Mouse (Mus musculus): ENCODE data around the gene Zswim3. TPM values are rescaled to one million over a fixed set of nuclear protein-coding genes. Genes with fewer than 3 reads are reported as not detected.
A peak's percentile ranks its signal among the peaks of the same experiment; 100 is the strongest.
"Not testable (repeated sequence)": the region's sequence is repeated elsewhere in the genome, so short reads cannot be mapped to it uniquely, and the experiment has no call there.

Gene Zswim3
- polyA plus RNA-seq, 1 experiment from 2014 or later = 13.0 TPM

- no peaks in the 10 kb centered on the region for H3K4me1 ChIP-seq (ENCODE audit: control insufficient read depth, insufficient read depth, low read length)
- peaks cover 66% of the 10 kb centered on the region for H3K36me3 ChIP-seq (ENCODE audit: control insufficient read depth, insufficient read depth, low read length)
- H3K9ac ChIP-seq (ENCODE audit: low read length) = no peak overlapping the region
- H3K27ac ChIP-seq (ENCODE audit: low read depth, low read length) = no peak overlapping the region
- ATAC-seq (peak; percentile 38), DNase-seq (ENCODE audit: low spot score) (peak; percentile 94)
- H3K4me3 ChIP-seq (ENCODE audit: low read depth, low read length) = no peak overlapping the region
- WGBS = 25% methylated on average over 5 of the region's 5 CpGs
- no peak overlapping the region for H3K4me2 ChIP-seq (ENCODE audit: low read length)
- H3K27me3 ChIP-seq (replicated peaks; ENCODE audit: control insufficient read depth, insufficient read depth, low read length) = no peaks in the 10 kb centered on the region
- H3K9me3 ChIP-seq (replicated peaks; ENCODE audit: control insufficient read depth, low read length) = no peaks in the 10 kb centered on the region
These were observed 10.6 kb upstream of the Zswim3 start for GRCm38 (mm10) chr2:164794293-164794692.

DNA sequence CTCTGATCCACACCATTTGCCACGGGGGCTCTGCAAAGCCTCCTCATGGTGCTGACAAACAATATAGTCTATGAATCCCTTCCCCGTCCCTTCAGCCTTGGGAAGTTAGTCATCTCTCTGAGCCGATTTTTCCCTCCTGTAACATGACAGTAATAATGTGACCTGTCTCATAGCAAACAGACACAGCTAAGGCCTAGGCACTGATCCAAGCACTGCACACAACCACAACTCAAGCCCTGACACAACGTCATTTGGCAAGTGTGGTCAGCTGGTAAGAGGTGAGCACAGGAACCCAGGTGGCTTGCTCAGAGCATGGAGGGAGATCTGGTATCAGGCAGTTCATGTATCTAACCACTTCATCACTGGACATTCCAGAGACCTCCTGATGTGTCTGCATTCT lies 9.0 kb upstream of the Zswim3 start:
- WGBS = 88% methylated on average over 4 of the region's 4 CpGs

DNA sequence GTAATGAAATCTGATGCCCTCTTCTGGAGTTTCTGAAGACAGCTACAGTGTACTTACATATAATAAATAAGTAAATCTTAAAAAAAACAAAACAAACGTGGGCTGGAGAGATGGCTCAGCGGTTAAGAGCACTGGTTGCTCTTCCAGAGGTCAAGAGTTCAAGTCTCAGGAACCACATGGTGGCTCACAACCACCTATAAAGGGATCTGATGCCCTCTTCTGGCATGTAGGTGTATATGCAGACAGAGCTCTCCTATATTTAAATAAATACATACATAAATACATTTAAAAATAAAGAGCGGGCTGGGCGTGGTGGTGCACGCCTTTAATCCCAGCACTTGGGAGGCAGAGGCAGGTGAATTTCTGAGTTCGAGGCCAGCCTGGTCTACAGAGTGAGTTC lies 6.3 kb upstream of the Zswim3 start:
- not testable (repeated sequence) for H3K4me2 ChIP-seq (ENCODE audit: low read length); H3K27me3 ChIP-seq (replicated peaks; ENCODE audit: control insufficient read depth, insufficient read depth, low read length); H3K27ac ChIP-seq (ENCODE audit: low read depth, low read length); H3K4me1 ChIP-seq (ENCODE audit: control insufficient read depth, insufficient read depth, low read length); H3K4me3 ChIP-seq (ENCODE audit: low read depth, low read length); ATAC-seq; H3K9ac ChIP-seq (ENCODE audit: low read length); H3K9me3 ChIP-seq (replicated peaks; ENCODE audit: control insufficient read depth, low read length)
- WGBS = 82% methylated on average over 6 of the region's 6 CpGs
- peak; percentile 28 for DNase-seq (ENCODE audit: low spot score)
- H3K36me3 ChIP-seq (ENCODE audit: control insufficient read depth, insufficient read depth, low read length) = peaks cover 56% of the 10 kb centered on the region

More for the DNA sequence above, 9.0 kb upstream of the Zswim3 start:
- DNase-seq (ENCODE audit: low spot score) = no peak
- Histone ChIP-seq H3K4me3 (ENCODE audit: low read depth, low read length) (no peak overlapping the region), H3K4me1 (ENCODE audit: control insufficient read depth, insufficient read depth, low read length) (no peaks in the 10 kb centered on the region), H3K36me3 (ENCODE audit: control insufficient read depth, insufficient read depth, low read length) (peaks cover 78% of the 10 kb centered on the region), H3K9me3 (replicated peaks; ENCODE audit: control insufficient read depth, low read length) (no peaks in the 10 kb centered on the region), H3K9ac (ENCODE audit: low read length) (no peak overlapping the region), H3K4me2 (ENCODE audit: low read length) (no peak overlapping the region), H3K27ac (ENCODE audit: low read depth, low read length) (no peak overlapping the region), H3K27me3 (replicated peaks; ENCODE audit: control insufficient read depth, insufficient read depth, low read length) (no peaks in the 10 kb centered on the region)
- no peak for ATAC-seq

- Histone ChIP-seq H3K4me2 (ENCODE audit: low read length) (no peak overlapping the region), H3K9ac (ENCODE audit: low read length) (no peak overlapping the region), H3K4me1 (ENCODE audit: control insufficient read depth, insufficient read depth, low read length) (peaks cover 5% of the 10 kb centered on the region; the same call in 1 of the 2 replicates), H3K9me3 (replicated peaks; ENCODE audit: control insufficient read depth, low read length) (no peaks in the 10 kb centered on the region), H3K4me3 (ENCODE audit: low read depth, low read length) (no peak overlapping the region), H3K36me3 (ENCODE audit: control insufficient read depth, insufficient read depth, low read length) (peaks cover 43% of the 10 kb centered on the region), H3K27ac (ENCODE audit: low read depth, low read length) (no peak overlapping the region), H3K27me3 (replicated peaks; ENCODE audit: control insufficient read depth, insufficient read depth, low read length) (no peaks in the 10 kb centered on the region)
- DNase-seq (ENCODE audit: low spot score) = no peak
- ATAC-seq = no peak
- 90% methylated on average over 13 of the region's 13 CpGs for WGBS
These were observed 4.5 kb upstream of the Zswim3 start for GRCm38 (mm10) chr2:164800252-164801004.

- Histone ChIP-seq H3K27ac (ENCODE audit: low read depth, low read length) (no peak overlapping the region), H3K9ac (ENCODE audit: low read length) (peak overlapping the region; percentile 78), H3K27me3 (replicated peaks; ENCODE audit: control insufficient read depth, insufficient read depth, low read length) (no peaks in the 10 kb centered on the region), H3K4me3 (ENCODE audit: low read depth, low read length) (peak overlapping the region; percentile 77; the same call in 1 of the 2 replicates), H3K4me1 (ENCODE audit: control insufficient read depth, insufficient read depth, low read length) (peaks cover 8% of the 10 kb centered on the region; the same call in 1 of the 2 replicates), H3K4me2 (ENCODE audit: low read length) (peak overlapping the region; percentile 62), H3K36me3 (ENCODE audit: control insufficient read depth, insufficient read depth, low read length) (0 out of 2 replicates have a peak, but pooled peaks cover 16% of the 10 kb centered on the region), H3K9me3 (replicated peaks; ENCODE audit: control insufficient read depth, low read length) (no peaks in the 10 kb centered on the region)
- ATAC-seq (no peak), DNase-seq (ENCODE audit: low spot score) (no peak)
- WGBS = 91% methylated on average over 16 of the region's 16 CpGs
These were observed 1.5 kb upstream of the Zswim3 start for GRCm38 (mm10) chr2:164803201-164803920.

- WGBS = 55% methylated on average over 1 of the region's 1 CpGs
- H3K4me1 ChIP-seq (ENCODE audit: control insufficient read depth, insufficient read depth, low read length) = peaks cover 8% of the 10 kb centered on the region; the same call in 1 of the 2 replicates
- peak overlapping the region; percentile 77 for H3K4me3 ChIP-seq (ENCODE audit: low read depth, low read length)
- peak overlapping the region; percentile 62 for H3K4me2 ChIP-seq (ENCODE audit: low read length)
- ATAC-seq (no peak), DNase-seq (ENCODE audit: low spot score) (no peak)
- H3K9me3 ChIP-seq (replicated peaks; ENCODE audit: control insufficient read depth, low read length) = no peaks in the 10 kb centered on the region
- peak overlapping the region; percentile 78 for H3K9ac ChIP-seq (ENCODE audit: low read length)
- no peak overlapping the region for H3K27ac ChIP-seq (ENCODE audit: low read depth, low read length)
- peaks cover 19% of the 10 kb centered on the region; the same call in 1 of the 2 replicates for H3K36me3 ChIP-seq (ENCODE audit: control insufficient read depth, insufficient read depth, low read length)
- no peaks in the 10 kb centered on the region for H3K27me3 ChIP-seq (replicated peaks; ENCODE audit: control insufficient read depth, insufficient read depth, low read length)
These were observed 981 bp upstream of the Zswim3 start for GRCm38 (mm10) chr2:164803921-164804313.

DNA sequence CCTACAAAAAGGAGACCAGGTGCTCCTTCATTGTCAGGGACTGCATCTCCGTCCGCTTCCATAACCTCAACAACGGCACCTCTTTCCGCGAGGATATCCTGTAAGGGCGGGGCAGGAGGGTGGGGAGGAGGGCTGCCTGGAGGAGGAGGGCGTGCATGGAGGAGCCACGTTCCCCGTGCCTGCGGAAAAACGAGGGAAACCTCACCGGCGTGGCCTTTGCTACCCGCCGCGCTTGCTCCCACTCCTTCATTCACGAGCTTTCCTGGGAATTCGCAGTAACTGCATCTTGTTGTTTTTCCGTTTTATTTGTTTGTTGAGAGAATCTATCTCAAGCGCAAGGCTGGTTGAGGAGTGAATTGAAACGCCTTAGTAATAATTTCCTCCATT lies 427 bp downstream of the Zswim3 start:
- peaks cover 8% of the 10 kb centered on the region; the same call in 1 of the 2 replicates for H3K4me1 ChIP-seq (ENCODE audit: control insufficient read depth, insufficient read depth, low read length)
- peaks cover 11% of the 10 kb centered on the region; the same call in 1 of the 2 replicates for H3K36me3 ChIP-seq (ENCODE audit: control insufficient read depth, insufficient read depth, low read length)
- ATAC-seq (peak; percentile 63; the same call in 1 of the 2 replicates), DNase-seq (ENCODE audit: low spot score) (no peak)
- H3K4me2 ChIP-seq (ENCODE audit: low read length) = peak overlapping the region; percentile 85
- peak overlapping the region; percentile 74 for H3K27ac ChIP-seq (ENCODE audit: low read depth, low read length)
- no peaks in the 10 kb centered on the region for H3K9me3 ChIP-seq (replicated peaks; ENCODE audit: control insufficient read depth, low read length)
- no peaks in the 10 kb centered on the region for H3K27me3 ChIP-seq (replicated peaks; ENCODE audit: control insufficient read depth, insufficient read depth, low read length)
- peak overlapping the region; percentile 77 for H3K9ac ChIP-seq (ENCODE audit: low read length)
- WGBS = 1% methylated on average over 21 of the region's 21 CpGs
- peak overlapping the region; percentile 77 for H3K4me3 ChIP-seq (ENCODE audit: low read depth, low read length)

DNA sequence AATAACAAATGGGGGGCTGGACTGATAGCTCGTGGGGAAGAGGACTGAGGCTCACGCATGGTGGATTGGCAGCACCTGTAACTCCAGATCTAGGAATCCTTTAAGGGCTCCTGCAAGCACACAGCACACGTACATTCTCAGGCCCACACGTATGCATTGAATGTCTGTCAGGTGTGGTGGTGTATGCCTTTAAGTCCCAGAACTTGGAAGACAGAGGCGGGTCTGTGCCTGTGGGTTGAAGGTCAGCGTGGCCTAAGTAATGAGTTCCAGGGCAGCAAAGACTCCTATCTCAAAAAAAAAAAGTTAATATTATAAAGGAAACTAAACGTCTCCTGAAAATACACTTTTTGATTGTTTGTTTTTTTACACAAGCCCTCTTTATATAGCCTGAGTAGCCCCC lies 1.7 kb downstream of the Zswim3 start:
- Histone ChIP-seq H3K27ac (ENCODE audit: low read depth, low read length) (no peak overlapping the region), H3K9me3 (replicated peaks; ENCODE audit: control insufficient read depth, low read length) (no peaks in the 10 kb centered on the region), H3K4me1 (ENCODE audit: control insufficient read depth, insufficient read depth, low read length) (peaks cover 8% of the 10 kb centered on the region; the same call in 1 of the 2 replicates), H3K36me3 (ENCODE audit: control insufficient read depth, insufficient read depth, low read length) (peaks cover 5% of the 10 kb centered on the region; the same call in 1 of the 2 replicates), H3K27me3 (replicated peaks; ENCODE audit: control insufficient read depth, insufficient read depth, low read length) (no peaks in the 10 kb centered on the region), H3K4me2 (ENCODE audit: low read length) (0 out of 2 replicates have a peak overlapping the region, but pooled peaks have one; percentile 85), H3K4me3 (ENCODE audit: low read depth, low read length) (no peak overlapping the region), H3K9ac (ENCODE audit: low read length) (peak overlapping the region; percentile 13; the same call in 1 of the 2 replicates)
- ATAC-seq = no peak
- DNase-seq (ENCODE audit: low spot score) = no peak
- 86% methylated on average over 7 of the region's 7 CpGs for WGBS

All from forebrain, embryonic 14.5 days (tissue).